Mouse (Mus musculus) cerebellum, adult 11-12 months (tissue): ENCODE data around the gene Olfr119.
"Not testable (repeated sequence)": the region's sequence is repeated elsewhere in the genome, so short reads cannot be mapped to it uniquely, and the experiment has no call there.

ENCODE experiments used
- DNase-seq: peaks from one replicate; pipeline ENCODE4 v3.0.0; 2022

Gene Olfr119

DNA sequence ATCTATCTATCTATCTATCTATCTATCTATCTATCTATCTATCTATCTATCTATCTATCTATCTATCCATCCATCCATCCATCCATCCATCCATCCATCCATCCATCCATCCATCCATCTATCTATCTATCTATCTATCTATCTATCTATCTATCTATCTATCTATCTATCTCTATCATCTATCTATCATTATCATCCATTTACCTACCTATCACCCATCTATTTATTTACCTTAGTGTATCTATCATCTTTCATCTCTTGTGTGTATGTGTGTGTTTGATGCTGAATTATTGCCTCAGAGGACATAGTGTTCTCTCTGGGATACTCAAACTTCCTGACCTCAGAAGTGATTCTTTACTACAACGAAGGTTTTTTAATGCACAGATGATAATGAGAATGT is at the start of gene Olfr119:
Gene Olfr119, plus strand, starts transcription at position 301 of the 400 bp plus-strand sequence.
- not testable (repeated sequence) for DNase-seq

DNA sequence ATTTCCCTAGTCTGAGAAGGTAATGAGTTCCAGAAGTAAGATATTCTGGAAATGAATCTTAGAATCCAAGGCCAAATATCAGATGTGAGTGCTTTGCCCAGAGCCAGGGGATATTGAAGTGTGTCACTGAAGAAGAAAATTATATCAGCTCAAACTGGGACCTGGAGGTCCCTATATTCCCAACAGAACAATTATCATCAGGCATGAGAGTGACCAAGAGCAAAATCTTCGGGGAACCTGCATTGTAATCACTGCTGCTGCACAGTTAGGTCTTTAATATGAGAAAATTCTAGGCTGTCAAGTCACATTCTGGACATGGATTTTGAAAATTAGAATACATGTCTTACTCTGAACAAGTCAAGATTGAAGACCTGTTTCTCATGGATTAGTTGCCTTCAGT is 32.7 kb upstream of the Olfr119 start, which contains the start of gene Olfr117:
Gene Olfr117, minus strand, starts transcription at position 101 of the 400 bp plus-strand sequence.
- no peak for DNase-seq

DNA sequence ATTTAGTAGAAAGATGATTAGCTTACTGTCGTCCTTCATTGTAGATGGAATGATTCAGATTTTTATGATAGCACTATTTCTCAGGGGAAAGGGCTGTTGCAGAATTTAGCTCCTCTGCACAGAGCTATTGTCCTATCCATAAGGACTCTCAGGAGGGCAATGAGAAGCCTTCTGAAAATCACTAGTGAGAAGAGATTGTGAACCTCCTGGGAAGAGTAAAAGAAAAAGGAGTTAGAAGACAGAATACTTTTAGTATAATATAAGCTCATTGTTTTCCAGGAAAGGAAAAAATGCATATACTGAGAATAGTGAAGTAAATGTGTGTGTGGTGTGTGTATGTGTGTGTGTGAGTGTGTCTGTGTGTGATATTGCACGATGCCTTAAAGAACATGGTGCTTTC is 29.7 kb upstream of the Olfr119 start, which contains the start of gene Olfr118:
Gene Olfr118, plus strand, starts transcription at position 301 of the 400 bp plus-strand sequence.
- no peak for DNase-seq

GRCm38 (mm10) chr17:37721508-37721907 is 25.1 kb downstream of the Olfr119 start, which contains the start of gene Olfr120:
Gene Olfr120 (plus strand): TSS chr17:37721808.
- no peak for DNase-seq

GRCm38 (mm10) chr17:37738070-37738469 is 41.7 kb downstream of the Olfr119 start:
- no peak for DNase-seq
